Mouse (Mus musculus) thymus, adult 2 months (tissue): ENCODE measurements at regions not wholly inside any gene's neighbourhood (a gene's known extent, or its start where the extent isn't known, plus 50 kb on each side); places are given as distances from the start of the nearest gene placed in this dataset.

Experiments used
- DNase-seq: peaks from one replicate; pipeline ENCODE4 v3.0.0; 2021
- H3K27ac ChIP-seq: fragments of 200-500 bp; 2 replicates; pipeline ENCODE4 v1.5.1; 2012; ENCODE audit warnings: low read length, control low read depth; ENCODE audit not compliant: control insufficient read depth, insufficient read depth
- H3K27me3 ChIP-seq: fragments of 200-500 bp; 2 replicates; pipeline ENCODE4 v1.6.1; 2012; ENCODE audit warnings: mild to moderate bottlenecking, low read length, moderate library complexity, mixed read lengths; ENCODE audit not compliant: control insufficient read depth, insufficient read depth
- H3K36me3 ChIP-seq: fragments of 200-500 bp; 2 replicates; pipeline ENCODE4 v1.6.1; 2012; ENCODE audit warnings: mild to moderate bottlenecking, low read length, moderate library complexity; ENCODE audit not compliant: control insufficient read depth, insufficient read depth
- H3K4me1 ChIP-seq: fragments of 200-500 bp; replicated peaks from 2 replicates; pipeline ENCODE4 v1.6.1; 2012; ENCODE audit warnings: low read length; ENCODE audit not compliant: control insufficient read depth, insufficient read depth
- H3K4me3 ChIP-seq: fragments of 200-500 bp; 2 replicates; pipeline ENCODE4 v1.5.1; 2012; ENCODE audit warnings: mild to moderate bottlenecking, low read length, control low read depth, moderate library complexity; ENCODE audit not compliant: control insufficient read depth, insufficient read depth
- CTCF ChIP-seq: fragments of 200-500 bp; IDR thresholded peaks from 2 replicates; pipeline ENCODE4 v1.5.1; 2012; ENCODE audit warnings: mild to moderate bottlenecking, control low read depth, low read length, moderate library complexity, borderline replicate concordance; ENCODE audit not compliant: control insufficient read depth, poor library complexity, insufficient read depth; ENCODE audit errors: extremely low read depth
- POLR2A ChIP-seq: fragments of 200-500 bp; IDR thresholded peaks from 2 replicates; pipeline ENCODE4 v1.6.1; 2012; ENCODE audit warnings: mild to moderate bottlenecking, low read length, control low read depth, moderate library complexity; ENCODE audit not compliant: control insufficient read depth, poor library complexity, insufficient read depth; ENCODE audit errors: extremely low read depth
- WGBS: fragments of 180-500 bp; shearing (Covaris S2); methylation state at CpG from one replicate; pipeline ENCODE4 v1.1.7; 2018; 5-methylcytosine and 5-hydroxymethylcytosine counted together

- Histone ChIP-seq H3K36me3 (no peaks in the 10 kb centered on the region), H3K27me3 (no peaks in the 10 kb centered on the region), H3K4me3 (no peak overlapping the region), H3K4me1 (no peaks in the 10 kb centered on the region), H3K27ac (no peak overlapping the region)
- whole genome bisulfite sequencing: 52% methylated on average over 1 of the region's 1 CpGs
- TF ChIP-seq CTCF (no peak), POLR2A (no peak)
- DNase-seq: no peak
These were observed 68.3 kb downstream of the Cd83 start for GRCm38 (mm10) chr13:43852888-43853287.

- no peaks in the 10 kb centered on the region for H3K27me3 ChIP-seq
- H3K36me3 ChIP-seq: no peaks in the 10 kb centered on the region
- WGBS: 98% methylated on average over 2 of the region's 2 CpGs
- no peak for DNase-seq
- TF ChIP-seq POLR2A (no peak), CTCF (no peak)
- H3K27ac ChIP-seq: no peak overlapping the region
- no peaks in the 10 kb centered on the region for H3K4me1 ChIP-seq
- H3K4me3 ChIP-seq: no peak overlapping the region
These were observed 70.4 kb downstream of the Cd83 start for GRCm38 (mm10) chr13:43854973-43855372.

GRCm38 (mm10) chr13:43860932-43861331 is 76.4 kb downstream of the Cd83 start:
- Histone ChIP-seq H3K27me3 (no peaks in the 10 kb centered on the region), H3K27ac (no peak overlapping the region), H3K4me1 (peaks cover 23% of the 10 kb centered on the region), H3K36me3 (no peaks in the 10 kb centered on the region), H3K4me3 (no peak overlapping the region)
- no peak for TF ChIP-seq CTCF
- no peak for TF ChIP-seq POLR2A
- no peak for DNase-seq
- 92% methylated on average over 4 of the region's 4 CpGs for WGBS

- Histone ChIP-seq H3K4me3 (no peak overlapping the region), H3K27ac (no peak overlapping the region), H3K36me3 (no peaks in the 10 kb centered on the region), H3K27me3 (no peaks in the 10 kb centered on the region), H3K4me1 (peaks cover 23% of the 10 kb centered on the region)
- 92% methylated on average over 7 of the region's 7 CpGs for WGBS
- no peak for DNase-seq
- TF ChIP-seq POLR2A (no peak), CTCF (no peak)
These were observed 76.8 kb downstream of the Cd83 start for GRCm38 (mm10) chr13:43861424-43861823.

GRCm38 (mm10) chr13:43862056-43862455 is 77.5 kb downstream of the Cd83 start:
- WGBS: 91% methylated on average over 5 of the region's 5 CpGs
- no peak overlapping the region for H3K4me3 ChIP-seq
- H3K4me1 ChIP-seq: peaks cover 23% of the 10 kb centered on the region
- TF ChIP-seq POLR2A (no peak), CTCF (no peak)
- H3K36me3 ChIP-seq: no peaks in the 10 kb centered on the region
- H3K27me3 ChIP-seq: no peaks in the 10 kb centered on the region
- H3K27ac ChIP-seq: no peak overlapping the region
- no peak for DNase-seq

- H3K4me3 ChIP-seq: no peak overlapping the region
- H3K36me3 ChIP-seq: no peaks in the 10 kb centered on the region
- H3K27me3 ChIP-seq: no peaks in the 10 kb centered on the region
- TF ChIP-seq POLR2A (no peak), CTCF (no peak)
- no peak overlapping the region for H3K27ac ChIP-seq
- peaks cover 23% of the 10 kb centered on the region for H3K4me1 ChIP-seq
- 79% methylated on average over 6 of the region's 6 CpGs for WGBS
- DNase-seq: no peak
These were observed 78.0 kb downstream of the Cd83 start for GRCm38 (mm10) chr13:43862586-43862985.

- no peak overlapping the region for H3K27ac ChIP-seq
- peaks cover 23% of the 10 kb centered on the region for H3K4me1 ChIP-seq
- H3K27me3 ChIP-seq: no peaks in the 10 kb centered on the region
- no peak for TF ChIP-seq CTCF
- no peaks in the 10 kb centered on the region for H3K36me3 ChIP-seq
- DNase-seq: peak; percentile 7
- 90% methylated on average over 7 of the region's 7 CpGs for WGBS
- no peak overlapping the region for H3K4me3 ChIP-seq
These were observed 79.1 kb downstream of the Cd83 start for GRCm38 (mm10) chr13:43863581-43864100.
